Mouse (Mus musculus): ENCODE measurements around the gene Wdr34. TPM values are rescaled to one million over a fixed set of nuclear protein-coding genes. Genes with fewer than 3 reads are reported as not detected.

Wdr34 gene
- polyA plus RNA-seq, 1 experiment from 2014 or later, result 28.7 TPM

GRCm38 (mm10) chr2:30073285-30073684 is 24.6 kb upstream of the Wdr34 start:
- WGBS, result 70% methylated on average over 3 of the region's 3 CpGs

GRCm38 (mm10) chr2:30072875-30073274 is 24.2 kb upstream of the Wdr34 start:
- ATAC-seq (replicated peaks; ENCODE audit: low FRiP score, low TSS enrichment, low read depth), result no peak
- H3K4me2 ChIP-seq (ENCODE audit: low read length), result no peak overlapping the region
- H3K9me3 ChIP-seq (ENCODE audit: control insufficient read depth, low read length), result no peaks in the 10 kb centered on the region
- 0 out of 2 replicates have a peak, but pooled peaks cover 5% of the 10 kb centered on the region for H3K4me1 ChIP-seq (replicated peaks; ENCODE audit: control insufficient read depth, insufficient read depth, low read length)
- WGBS, result 68% methylated on average over 7 of the region's 7 CpGs
- H3K4me3 ChIP-seq (ENCODE audit: low read depth, low read length), result no peak overlapping the region
- H3K36me3 ChIP-seq (ENCODE audit: control insufficient read depth, insufficient read depth, low read length), result peaks cover 42% of the 10 kb centered on the region
- H3K27ac ChIP-seq (ENCODE audit: low read depth), result no peak overlapping the region
- no peak overlapping the region for H3K9ac ChIP-seq (ENCODE audit: low read length)
- no peak for DNase-seq (ENCODE audit: low spot score)
- H3K27me3 ChIP-seq (replicated peaks; ENCODE audit: control insufficient read depth, insufficient read depth, low read length), result no peaks in the 10 kb centered on the region

More at GRCm38 (mm10) chr2:30073285-30073684, 24.6 kb upstream of the Wdr34 start:
- Histone ChIP-seq H3K4me3 (ENCODE audit: low read depth, low read length) (no peak overlapping the region), H3K9ac (ENCODE audit: low read length) (no peak overlapping the region), H3K27ac (ENCODE audit: low read depth) (no peak overlapping the region), H3K4me2 (ENCODE audit: low read length) (no peak overlapping the region), H3K36me3 (ENCODE audit: control insufficient read depth, insufficient read depth, low read length) (peaks cover 39% of the 10 kb centered on the region), H3K9me3 (ENCODE audit: control insufficient read depth, low read length) (no peaks in the 10 kb centered on the region), H3K4me1 (replicated peaks; ENCODE audit: control insufficient read depth, insufficient read depth, low read length) (peaks cover 7% of the 10 kb centered on the region), H3K27me3 (replicated peaks; ENCODE audit: control insufficient read depth, insufficient read depth, low read length) (no peaks in the 10 kb centered on the region)
- no peak for ATAC-seq (replicated peaks; ENCODE audit: low FRiP score, low TSS enrichment, low read depth)
- DNase-seq (ENCODE audit: low spot score), result no peak

- peak overlapping the region; percentile 98 for H3K4me3 ChIP-seq (ENCODE audit: low read depth, low read length)
- no peak overlapping the region for H3K27ac ChIP-seq (ENCODE audit: low read depth)
- no peak for DNase-seq (ENCODE audit: low spot score)
- WGBS, result 28% methylated on average over 7 of the region's 7 CpGs
- no peaks in the 10 kb centered on the region for H3K9me3 ChIP-seq (ENCODE audit: control insufficient read depth, low read length)
- H3K36me3 ChIP-seq (ENCODE audit: control insufficient read depth, insufficient read depth, low read length), result peaks cover 40% of the 10 kb centered on the region
- H3K4me1 ChIP-seq (replicated peaks; ENCODE audit: control insufficient read depth, insufficient read depth, low read length), result peaks cover 23% of the 10 kb centered on the region
- peak overlapping the region; percentile 79 for H3K4me2 ChIP-seq (ENCODE audit: low read length)
- no peaks in the 10 kb centered on the region for H3K27me3 ChIP-seq (replicated peaks; ENCODE audit: control insufficient read depth, insufficient read depth, low read length)
- peak overlapping the region; percentile 98 for H3K9ac ChIP-seq (ENCODE audit: low read length)
- ATAC-seq (replicated peaks; ENCODE audit: low FRiP score, low TSS enrichment, low read depth), result no peak
Measured at GRCm38 (mm10) chr2:30067962-30068361, 19.3 kb upstream of the Wdr34 start.

GRCm38 (mm10) chr2:30067031-30067888 is 18.6 kb upstream of the Wdr34 start:
- Histone ChIP-seq H3K4me1 (replicated peaks; ENCODE audit: control insufficient read depth, insufficient read depth, low read length) (peaks cover 23% of the 10 kb centered on the region), H3K4me2 (ENCODE audit: low read length) (peak overlapping the region; percentile 79), H3K27me3 (replicated peaks; ENCODE audit: control insufficient read depth, insufficient read depth, low read length) (no peaks in the 10 kb centered on the region), H3K36me3 (ENCODE audit: control insufficient read depth, insufficient read depth, low read length) (peaks cover 33% of the 10 kb centered on the region), H3K9me3 (ENCODE audit: control insufficient read depth, low read length) (no peaks in the 10 kb centered on the region), H3K27ac (ENCODE audit: low read depth) (peak overlapping the region; percentile 99), H3K4me3 (ENCODE audit: low read depth, low read length) (peak overlapping the region; percentile 98), H3K9ac (ENCODE audit: low read length) (peak overlapping the region; percentile 98)
- peak; percentile 73 for DNase-seq (ENCODE audit: low spot score)
- peak; percentile 10 for ATAC-seq (replicated peaks; ENCODE audit: low FRiP score, low TSS enrichment, low read depth)
- WGBS, result under 1% methylated on average over 42 of the region's 69 CpGs

GRCm38 (mm10) chr2:30066046-30066901 is 17.6 kb upstream of the Wdr34 start:
- no peaks in the 10 kb centered on the region for H3K9me3 ChIP-seq (ENCODE audit: control insufficient read depth, low read length)
- H3K27ac ChIP-seq (ENCODE audit: low read depth), result peak overlapping the region; percentile 99
- peaks cover 28% of the 10 kb centered on the region for H3K36me3 ChIP-seq (ENCODE audit: control insufficient read depth, insufficient read depth, low read length)
- H3K9ac ChIP-seq (ENCODE audit: low read length), result peak overlapping the region; percentile 98
- ATAC-seq (replicated peaks; ENCODE audit: low FRiP score, low TSS enrichment, low read depth), result peak; percentile 90
- peak overlapping the region; percentile 63 for H3K4me2 ChIP-seq (ENCODE audit: low read length)
- H3K4me3 ChIP-seq (ENCODE audit: low read depth, low read length), result peak overlapping the region; percentile 98
- DNase-seq (ENCODE audit: low spot score), result peak; percentile 93
- H3K27me3 ChIP-seq (replicated peaks; ENCODE audit: control insufficient read depth, insufficient read depth, low read length), result no peaks in the 10 kb centered on the region
- WGBS, result under 1% methylated on average over 77 of the region's 101 CpGs
- H3K4me1 ChIP-seq (replicated peaks; ENCODE audit: control insufficient read depth, insufficient read depth, low read length), result peaks cover 24% of the 10 kb centered on the region

- Histone ChIP-seq H3K9ac (ENCODE audit: low read length) (0 out of 2 replicates have a peak overlapping the region, but pooled peaks have one; percentile 67), H3K4me1 (replicated peaks; ENCODE audit: control insufficient read depth, insufficient read depth, low read length) (peaks cover 26% of the 10 kb centered on the region)
Measured at GRCm38 (mm10) chr2:30064298-30064697, 15.6 kb upstream of the Wdr34 start.

GRCm38 (mm10) chr2:30063791-30064190 is 15.1 kb upstream of the Wdr34 start:
- Histone ChIP-seq H3K9me3 (ENCODE audit: control insufficient read depth, low read length) (no peaks in the 10 kb centered on the region), H3K4me3 (ENCODE audit: low read depth, low read length) (peak overlapping the region; percentile 57), H3K4me1 (replicated peaks; ENCODE audit: control insufficient read depth, insufficient read depth, low read length) (peaks cover 26% of the 10 kb centered on the region), H3K27ac (ENCODE audit: low read depth) (no peak overlapping the region; the same call in 1 of the 2 replicates), H3K36me3 (ENCODE audit: control insufficient read depth, insufficient read depth, low read length) (peaks cover 8% of the 10 kb centered on the region), H3K9ac (ENCODE audit: low read length) (peak overlapping the region; percentile 67), H3K27me3 (replicated peaks; ENCODE audit: control insufficient read depth, insufficient read depth, low read length) (no peaks in the 10 kb centered on the region), H3K4me2 (ENCODE audit: low read length) (peak overlapping the region; percentile 90)
- WGBS, result 10% methylated on average over 3 of the region's 3 CpGs
- ATAC-seq (replicated peaks; ENCODE audit: low FRiP score, low TSS enrichment, low read depth) (no peak), DNase-seq (ENCODE audit: low spot score) (no peak)

More at GRCm38 (mm10) chr2:30064298-30064697, 15.6 kb upstream of the Wdr34 start:
- H3K27ac ChIP-seq (ENCODE audit: low read depth), result no peak overlapping the region; the same call in 1 of the 2 replicates
- DNase-seq (ENCODE audit: low spot score) (no peak), ATAC-seq (replicated peaks; ENCODE audit: low FRiP score, low TSS enrichment, low read depth) (no peak)
- H3K4me3 ChIP-seq (ENCODE audit: low read depth, low read length), result peak overlapping the region; percentile 57
- WGBS, result 37% methylated on average over 3 of the region's 3 CpGs
- no peaks in the 10 kb centered on the region for H3K27me3 ChIP-seq (replicated peaks; ENCODE audit: control insufficient read depth, insufficient read depth, low read length)
- no peaks in the 10 kb centered on the region for H3K9me3 ChIP-seq (ENCODE audit: control insufficient read depth, low read length)
- H3K4me2 ChIP-seq (ENCODE audit: low read length), result peak overlapping the region; percentile 90
- H3K36me3 ChIP-seq (ENCODE audit: control insufficient read depth, insufficient read depth, low read length), result peaks cover 13% of the 10 kb centered on the region

- 3% methylated on average over 8 of the region's 8 CpGs for WGBS
- peak overlapping the region; percentile 89 for H3K27ac ChIP-seq (ENCODE audit: low read depth)
Measured at GRCm38 (mm10) chr2:30063235-30063634, 14.6 kb upstream of the Wdr34 start.

More at GRCm38 (mm10) chr2:30063235-30063634, 14.6 kb upstream of the Wdr34 start:
- Histone ChIP-seq H3K4me2 (ENCODE audit: low read length) (peak overlapping the region; percentile 90), H3K27me3 (replicated peaks; ENCODE audit: control insufficient read depth, insufficient read depth, low read length) (no peaks in the 10 kb centered on the region), H3K9ac (ENCODE audit: low read length) (peak overlapping the region; percentile 67), H3K9me3 (ENCODE audit: control insufficient read depth, low read length) (no peaks in the 10 kb centered on the region), H3K4me1 (replicated peaks; ENCODE audit: control insufficient read depth, insufficient read depth, low read length) (peaks cover 22% of the 10 kb centered on the region), H3K4me3 (ENCODE audit: low read depth, low read length) (peak overlapping the region; percentile 57), H3K36me3 (ENCODE audit: control insufficient read depth, insufficient read depth, low read length) (peaks cover 2% of the 10 kb centered on the region)
- DNase-seq (ENCODE audit: low spot score) (no peak), ATAC-seq (replicated peaks; ENCODE audit: low FRiP score, low TSS enrichment, low read depth) (no peak)

Measured in intestine, embryonic 14.5 days (tissue).